Mouse (Mus musculus) A20 (cell line): ENCODE results near the gene Nr4a3.

Experiments used
- DNase-seq: peaks from one replicate; pipeline ENCODE4 v3.0.0-alpha.2; 2011; ENCODE audit warnings: low read depth, low spot score

Nr4a3 gene

GRCm38 (mm10) chr4:48108591-48108990, 63.6 kb downstream of the Nr4a3 start:
- peak; percentile 77 for DNase-seq

GRCm38 (mm10) chr4:48110331-48110730, 65.4 kb downstream of the Nr4a3 start:
- DNase-seq, result peak; percentile 61

GRCm38 (mm10) chr4:48116191-48116590, 71.2 kb downstream of the Nr4a3 start:
- peak; percentile 62 for DNase-seq

- no peak for DNase-seq
These were observed 79.4 kb downstream of the Nr4a3 start for GRCm38 (mm10) chr4:48124416-48124772.

- DNase-seq, result peak; percentile 93
These were observed 80.0 kb downstream of the Nr4a3 start, which contains the start of gene Stx17 for GRCm38 (mm10) chr4:48124773-48125469. Gene Stx17 (plus strand): TSS chr4:48124915.

- DNase-seq, result no peak
These were observed 85.4 kb downstream of the Nr4a3 start for GRCm38 (mm10) chr4:48130314-48130713.

GRCm38 (mm10) chr4:48131606-48132005, 86.7 kb downstream of the Nr4a3 start:
- no peak for DNase-seq

GRCm38 (mm10) chr4:48132721-48133120, 87.8 kb downstream of the Nr4a3 start:
- no peak for DNase-seq
